Mouse (Mus musculus) left cerebral cortex, adult 9 months (tissue): ENCODE measurements around the gene Fgfr2.
A peak's percentile ranks its signal among the peaks of the same experiment; 100 is the strongest.

Experiments used
- DNase-seq, 2 experiments: peaks; one replicate each; pipeline ENCODE4 v3.0.0; 2022; ENCODE audit warnings: low spot score in 2 of 2

Fgfr2 gene

GRCm38 (mm10) chr7:132939118-132939517, 184.0 kb downstream of the Fgfr2 start:
- DNase-seq, result no peak

- DNase-seq, result no peak
Observed at GRCm38 (mm10) chr7:132934743-132935142, 188.4 kb downstream of the Fgfr2 start.

GRCm38 (mm10) chr7:132933331-132933730, 189.8 kb downstream of the Fgfr2 start:
- DNase-seq, result no peak

- DNase-seq, result peak in 1 of 2 experiments; percentile 34
Observed at GRCm38 (mm10) chr7:132931560-132932351, 191.4 kb downstream of the Fgfr2 start.

GRCm38 (mm10) chr7:132930850-132931559, 192.1 kb downstream of the Fgfr2 start, which contains the start of gene Zranb1:
TSS of gene Zranb1 (plus strand) at chr7:132931142.
- DNase-seq, result peak; percentile 95 to 99

- no peak for DNase-seq
Observed at GRCm38 (mm10) chr7:132930055-132930454, 193.1 kb downstream of the Fgfr2 start.

- no peak for DNase-seq
Observed at GRCm38 (mm10) chr7:132927201-132927600, 195.9 kb downstream of the Fgfr2 start.

GRCm38 (mm10) chr7:132925227-132925626, 197.9 kb downstream of the Fgfr2 start:
- no peak for DNase-seq

- no peak for DNase-seq
Observed at GRCm38 (mm10) chr7:132921971-132922370, 201.2 kb downstream of the Fgfr2 start.

- no peak for DNase-seq
Observed at GRCm38 (mm10) chr7:132903796-132904195, 219.4 kb downstream of the Fgfr2 start.

- no peak for DNase-seq
Observed at GRCm38 (mm10) chr7:132900826-132901531, 222.2 kb downstream of the Fgfr2 start.

- DNase-seq, result no peak
Observed at GRCm38 (mm10) chr7:132898234-132898633, 224.9 kb downstream of the Fgfr2 start.

GRCm38 (mm10) chr7:132897258-132897657, 225.9 kb downstream of the Fgfr2 start:
- DNase-seq, result no peak

- DNase-seq, result no peak
Observed at GRCm38 (mm10) chr7:132896206-132896815, 226.8 kb downstream of the Fgfr2 start.

GRCm38 (mm10) chr7:132894841-132895555, 228.2 kb downstream of the Fgfr2 start:
- DNase-seq, result no peak

- DNase-seq, result no peak
Observed at GRCm38 (mm10) chr7:132893336-132893735, 229.8 kb downstream of the Fgfr2 start.

GRCm38 (mm10) chr7:132892806-132893205, 230.3 kb downstream of the Fgfr2 start:
- no peak for DNase-seq

- peak in 1 of 2 experiments; percentile 16 for DNase-seq
Observed at GRCm38 (mm10) chr7:132892311-132892661, 230.9 kb downstream of the Fgfr2 start.

- no peak for DNase-seq
Observed at GRCm38 (mm10) chr7:132891561-132892310, 231.4 kb downstream of the Fgfr2 start.

GRCm38 (mm10) chr7:132890201-132890600, 232.9 kb downstream of the Fgfr2 start:
- DNase-seq, result no peak

- DNase-seq, result no peak
Observed at GRCm38 (mm10) chr7:132889691-132890090, 233.5 kb downstream of the Fgfr2 start.
